In genomic region chr15:8324061-8324460, GRCm38 (mm10) we compare ENCODE assay signal across 27 mouse cellular contexts.
"Had no signal": no experiment of that assay in that cellular context is flagged by ENCODE, and none has a peak within 500 bp of the region (broad histone marks: within the 10 kb centered on the region; RNA-seq: fewer than 3 reads in every experiment).

No protein-coding gene starts in this region.

- H3K27me3 ChIP-seq: limb, embryonic 12.5 days; limb, embryonic 13.5 days; limb, embryonic 15.5 days; liver, embryonic 12.5 days; liver, embryonic 13.5 days; liver, embryonic 15.5 days; lung, embryonic 15.5 days; megakaryocyte, embryonic 14.5 days; midbrain, embryonic 12.5 days; midbrain, embryonic 13.5 days; midbrain, embryonic 15.5 days; neural tube, embryonic 12.5 days had no signal

- H3K9ac ChIP-seq: limb, embryonic 12.5 days; limb, embryonic 13.5 days; limb, embryonic 15.5 days; liver, embryonic 12.5 days; liver, embryonic 13.5 days; liver, embryonic 14.5 days; liver, embryonic 15.5 days; liver, postnatal 0 days; lung, embryonic 14.5 days; lung, embryonic 15.5 days; midbrain, embryonic 12.5 days; midbrain, embryonic 13.5 days; midbrain, embryonic 15.5 days; neural tube, embryonic 12.5 days had no signal

- H3K4me1 ChIP-seq: limb, embryonic 10.5 days; limb, embryonic 12.5 days; limb, embryonic 13.5 days; limb, embryonic 15.5 days; liver, embryonic 15.5 days; lung, embryonic 15.5 days; megakaryocyte, embryonic 14.5 days; midbrain, embryonic 10.5 days; midbrain, embryonic 12.5 days; midbrain, embryonic 13.5 days; midbrain, embryonic 15.5 days; neural tube, embryonic 12.5 days had no signal

- DNase-seq: left cerebral cortex, postnatal 4 days; liver, embryonic 13.5 days; liver, postnatal 0 days; lung, adult 18-20 months; lung, adult 2 months; lung, embryonic 14.5 days; lung, postnatal 10 days; lung, postnatal 14 days; lung, postnatal 36 days; lung, postnatal 4 days had no signal

- H3K4me3 ChIP-seq: left cerebral cortex, adult 2 months; limb, embryonic 10.5 days; limb, embryonic 12.5 days; limb, embryonic 13.5 days; limb, embryonic 15.5 days; liver, embryonic 12.5 days; liver, embryonic 13.5 days; liver, embryonic 15.5 days; lung, embryonic 15.5 days; megakaryocyte, embryonic 14.5 days; midbrain, embryonic 10.5 days; midbrain, embryonic 12.5 days; midbrain, embryonic 13.5 days; midbrain, embryonic 15.5 days; myocyte; neural tube, embryonic 12.5 days had no signal

- H3K27ac ChIP-seq: left cerebral cortex, adult 2 months; limb, embryonic 10.5 days; limb, embryonic 12.5 days; limb, embryonic 13.5 days; limb, embryonic 15.5 days; liver, embryonic 12.5 days; liver, embryonic 13.5 days; liver, embryonic 14.5 days; liver, embryonic 15.5 days; lung, embryonic 15.5 days; macrophage; midbrain, embryonic 10.5 days; midbrain, embryonic 12.5 days; midbrain, embryonic 13.5 days; midbrain, embryonic 15.5 days; neural tube, embryonic 12.5 days had no signal
